Mouse (Mus musculus) C2C12 (cell line): Measurements from ENCODE around the gene Vps13d.

Experiments
- CEBPB ChIP-seq: IDR thresholded peaks from one replicate; pipeline ENCODE4 v1.6.1; 2011; ENCODE audit warnings: low read depth, mild to moderate bottlenecking, control low read depth, moderate library complexity
- CTCF ChIP-seq: IDR thresholded peaks from one replicate; pipeline ENCODE4 v1.5.1; 2011; ENCODE audit not compliant: control insufficient read depth, insufficient read depth, insufficient read length
- FOSL1 ChIP-seq: IDR thresholded peaks from one replicate; pipeline ENCODE4 v1.8.0; 2011; ENCODE audit warnings: mild to moderate bottlenecking, low read length; ENCODE audit not compliant: poor library complexity, insufficient read depth, severe bottlenecking
- MAX ChIP-seq: IDR thresholded peaks from one replicate; pipeline ENCODE4 v1.6.1; 2011; ENCODE audit warnings: mild to moderate bottlenecking, control low read depth
- MYOD1 ChIP-seq: IDR thresholded peaks from one replicate; pipeline ENCODE4 v1.6.1; 2011; ENCODE audit warnings: low read depth; ENCODE audit not compliant: control insufficient read depth, insufficient read length
- MYOG ChIP-seq: IDR thresholded peaks from one replicate; pipeline ENCODE4 v1.6.1; 2011; ENCODE audit not compliant: control insufficient read depth, insufficient read length; ENCODE audit errors: extremely low read depth
- USF1 ChIP-seq: IDR thresholded peaks from one replicate; pipeline ENCODE4 v1.6.1; 2011; ENCODE audit warnings: low read depth, mild to moderate bottlenecking, control low read depth, moderate library complexity

DNA sequence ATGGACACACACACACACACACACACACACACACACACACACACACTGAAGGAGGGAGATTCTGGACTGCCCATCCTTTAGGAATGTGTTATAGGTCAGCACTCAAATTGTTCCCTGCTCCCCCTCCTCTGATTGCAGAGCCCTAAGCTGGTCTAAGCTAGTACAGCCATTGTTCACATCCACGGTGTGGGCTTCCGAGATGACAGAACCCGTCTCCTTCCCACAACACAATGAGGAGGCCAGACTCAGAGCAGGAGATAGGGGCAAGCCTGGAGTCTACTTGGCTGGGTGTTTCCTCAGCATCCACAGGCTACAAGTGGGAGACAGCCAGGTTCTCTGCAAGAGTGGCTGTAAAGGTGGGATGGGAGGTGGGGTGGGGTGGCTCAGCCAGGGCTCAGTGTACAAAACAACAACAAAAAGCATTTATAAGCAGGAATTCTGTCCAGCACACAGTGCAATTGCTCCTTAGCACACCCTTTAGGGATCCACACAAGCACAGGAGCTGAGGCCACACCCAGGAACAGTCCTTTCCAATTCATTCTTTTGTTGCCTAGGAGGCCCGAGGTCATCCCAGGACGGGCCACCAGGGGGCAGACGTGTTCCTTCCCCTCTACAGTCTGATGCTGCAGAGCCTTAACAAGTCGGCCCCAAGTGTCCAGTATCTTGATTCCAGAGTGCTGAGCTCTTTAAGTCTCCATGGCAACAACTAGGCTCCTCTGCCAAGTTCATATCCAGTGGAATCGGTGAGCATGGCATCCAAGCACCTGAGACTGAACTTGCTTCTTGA is 19.4 kb upstream of the Vps13d start:
- TF ChIP-seq CTCF (peak; percentile 73), MYOD1 (no peak), MAX (no peak), USF1 (no peak), MYOG (no peak), CEBPB (no peak), FOSL1 (no peak)
